Mouse (Mus musculus) heart, adult 9 months (tissue): ENCODE results near the gene Atf7ip2.
"Not testable (repeated sequence)": the region's sequence is repeated elsewhere in the genome, so short reads cannot be mapped to it uniquely, and the experiment has no call there.

Experiments used
- DNase-seq, 2 experiments: peaks; one replicate each; pipeline ENCODE4 v3.0.0; 2022; ENCODE audit warnings: low spot score in 2 of 2

The Atf7ip2 gene

GRCm38 (mm10) chr16:10192679-10193506 lies at the start of gene Atf7ip2:
Gene Atf7ip2 (plus strand): TSS chr16:10192712.
- peak; percentile 78 for DNase-seq

- DNase-seq = peak in 1 of 2 experiments; percentile 9
These were observed 49.3 kb upstream of the Atf7ip2 start for GRCm38 (mm10) chr16:10143166-10143565.

- DNase-seq = no peak
These were observed 45.1 kb upstream of the Atf7ip2 start for GRCm38 (mm10) chr16:10147401-10147800.

GRCm38 (mm10) chr16:10169123-10169905 lies 23.2 kb upstream of the Atf7ip2 start:
- no peak for DNase-seq

- no peak for DNase-seq
These were observed 22.5 kb upstream of the Atf7ip2 start, which contains the start of gene Rpl39l for GRCm38 (mm10) chr16:10170005-10170404. Gene Rpl39l (plus strand): TSS chr16:10170226.

GRCm38 (mm10) chr16:10171276-10171675 lies 21.2 kb upstream of the Atf7ip2 start:
- DNase-seq = no peak

- no peak for DNase-seq
These were observed 20.2 kb upstream of the Atf7ip2 start for GRCm38 (mm10) chr16:10172179-10172820.

GRCm38 (mm10) chr16:10187461-10187860 lies 5.1 kb upstream of the Atf7ip2 start:
- not testable (repeated sequence) for DNase-seq

- DNase-seq = no peak
These were observed 16.3 kb downstream of the Atf7ip2 start for GRCm38 (mm10) chr16:10208777-10209176.

- DNase-seq = not testable (repeated sequence)
These were observed 23.9 kb downstream of the Atf7ip2 start for GRCm38 (mm10) chr16:10216366-10216765.

- DNase-seq = not testable (repeated sequence)
These were observed 24.5 kb downstream of the Atf7ip2 start for GRCm38 (mm10) chr16:10217020-10217419.

GRCm38 (mm10) chr16:10227361-10227760 lies 34.8 kb downstream of the Atf7ip2 start:
- DNase-seq = no peak

- DNase-seq = no peak
These were observed 44.1 kb downstream of the Atf7ip2 start for GRCm38 (mm10) chr16:10236601-10237000.

- no peak for DNase-seq
These were observed 61.5 kb downstream of the Atf7ip2 start for GRCm38 (mm10) chr16:10253993-10254392.

- no peak for DNase-seq
These were observed 79.7 kb downstream of the Atf7ip2 start for GRCm38 (mm10) chr16:10272256-10272655.

GRCm38 (mm10) chr16:10274465-10274864 lies 82.0 kb downstream of the Atf7ip2 start:
- DNase-seq = no peak

- DNase-seq = not testable (repeated sequence)
These were observed 84.3 kb downstream of the Atf7ip2 start for GRCm38 (mm10) chr16:10276778-10277177.

GRCm38 (mm10) chr16:10280286-10280951 lies 87.9 kb downstream of the Atf7ip2 start:
- peak; percentile 59 to 82 for DNase-seq

GRCm38 (mm10) chr16:10281890-10282289 lies 89.4 kb downstream of the Atf7ip2 start:
- no peak for DNase-seq

- DNase-seq = peak in 1 of 2 experiments; percentile 23
These were observed 94.2 kb downstream of the Atf7ip2 start for GRCm38 (mm10) chr16:10286513-10287268.

GRCm38 (mm10) chr16:10288115-10288514 lies 95.6 kb downstream of the Atf7ip2 start:
- DNase-seq = no peak
